Mouse (Mus musculus) midbrain, embryonic 16.5 days (tissue): ENCODE results near the gene Ctxn2. TPM values are rescaled to one million over a fixed set of nuclear protein-coding genes. Genes with fewer than 3 reads are reported as not detected.

Experiments
- ATAC-seq: fragments of 200-750 bp; cut with Nextera tagmentation; 2 replicates; pipeline ENCODE4 v1.8.0; 2017; ENCODE audit warnings: moderate TSS enrichment
- H3K27ac ChIP-seq: fragments of 300-500 bp; sonication (generic); 2 replicates; pipeline ENCODE4 v1.5.1; 2014; ENCODE audit warnings: mild to moderate bottlenecking, low read length, mixed read lengths
- H3K27me3 ChIP-seq: fragments of 300-500 bp; sonication (generic); 2 replicates; pipeline ENCODE4 v1.6.1; 2014; ENCODE audit warnings: low read depth, low read length, mixed read lengths; ENCODE audit not compliant: control insufficient read depth, insufficient read depth
- H3K36me3 ChIP-seq: fragments of 300-500 bp; sonication (generic); 2 replicates; pipeline ENCODE4 v1.6.1; 2014; ENCODE audit warnings: mild to moderate bottlenecking, low read length, moderate library complexity, mixed read lengths; ENCODE audit not compliant: control insufficient read depth, insufficient read depth
- H3K4me1 ChIP-seq: fragments of 300-500 bp; sonication (generic); 2 replicates; pipeline ENCODE4 v1.6.1; 2014; ENCODE audit warnings: mild to moderate bottlenecking, low read length, mixed read lengths; ENCODE audit not compliant: control insufficient read depth, insufficient read depth
- H3K4me2 ChIP-seq: fragments of 300-500 bp; sonication (generic); 2 replicates; pipeline ENCODE4 v1.6.1; 2014; ENCODE audit warnings: mild to moderate bottlenecking, low read length, mixed read lengths
- H3K4me3 ChIP-seq: fragments of 300-500 bp; sonication (generic); 2 replicates; pipeline ENCODE4 v1.5.1; 2014; ENCODE audit warnings: low read depth, mild to moderate bottlenecking, low read length, moderate library complexity, mixed read lengths
- H3K9ac ChIP-seq: fragments of 300-500 bp; sonication (generic); 2 replicates; pipeline ENCODE4 v1.6.1; 2014; ENCODE audit warnings: low read depth, low read length, mixed read lengths
- H3K9me3 ChIP-seq: fragments of 300-500 bp; sonication (generic); replicated peaks from 2 replicates; pipeline ENCODE4 v1.6.1; 2014; ENCODE audit warnings: mild to moderate bottlenecking, low read length, mixed read lengths; ENCODE audit not compliant: control insufficient read depth, poor library complexity, severe bottlenecking
- WGBS: fragments of 180-500 bp; shearing (Covaris S2); extraction: QIAGEN DNeasy Blood & Tissue Kit; methylation state at CpG from one replicate; pipeline ENCODE4 v1.1.7; 2014; 5-methylcytosine and 5-hydroxymethylcytosine counted together
- polyA plus RNA-seq: library from polyadenylated mRNA; unstranded; fragments of >200 nt; fragmentation: Nextera tagmentation; extraction: Ambion mirVana; gene quantifications from 2 replicates; pipeline ENCODE4 v1.2.1, GENCODE M21; 2015

Gene Ctxn2
- polyA plus RNA-seq, 1 experiment from 2014 or later = 28.8 TPM

DNA sequence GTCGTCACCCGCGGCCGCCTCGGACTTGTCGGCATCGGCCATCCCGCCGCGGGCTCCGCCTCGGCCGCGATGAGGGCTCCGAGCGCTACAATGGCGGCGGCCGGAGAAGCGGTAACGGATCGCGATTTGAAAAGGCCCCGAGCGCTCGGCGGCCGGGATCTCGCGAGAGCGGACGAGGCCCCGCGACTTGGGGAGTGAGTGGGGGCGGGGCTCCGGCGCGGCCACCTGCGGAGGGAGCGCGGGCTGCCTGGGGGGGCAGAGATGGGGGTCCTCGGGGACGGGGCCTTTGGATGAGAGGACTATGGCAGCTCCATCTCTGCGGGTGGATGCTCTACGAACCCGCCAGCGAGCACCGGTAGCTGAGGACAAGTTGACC lies 13.0 kb upstream of the Ctxn2 start, which contains the start of gene Myef2:
Gene Myef2 (minus strand): TSS at position 185 of the 376 bp plus-strand sequence.
- H3K4me3 ChIP-seq = peak within 1 kb of the TSS; percentile 80
- H3K4me1 ChIP-seq = peaks cover 26% of the 10 kb centered on the region
- H3K9me3 ChIP-seq = no peaks in the 10 kb centered on the region
- no peaks in the 10 kb centered on the region for H3K36me3 ChIP-seq
- H3K27ac ChIP-seq = peak within 1 kb of the TSS; percentile 97
- no peaks in the 10 kb centered on the region for H3K27me3 ChIP-seq
- peak within 1 kb of the TSS; percentile 96 for H3K9ac ChIP-seq
- WGBS = under 1% methylated on average over 35 of the region's 48 CpGs
- peak; percentile 90 for ATAC-seq
- H3K4me2 ChIP-seq = peak within 1 kb of the TSS; percentile 88

- 35% methylated on average over 4 of the region's 4 CpGs for WGBS
- no peak overlapping the region for H3K4me3 ChIP-seq
- H3K27me3 ChIP-seq = no peaks in the 10 kb centered on the region
- no peaks in the 10 kb centered on the region for H3K36me3 ChIP-seq
- peaks cover 10% of the 10 kb centered on the region for H3K4me1 ChIP-seq
- H3K27ac ChIP-seq = no peak overlapping the region
- H3K9me3 ChIP-seq = no peaks in the 10 kb centered on the region
- H3K4me2 ChIP-seq = no peak overlapping the region
- H3K9ac ChIP-seq = no peak overlapping the region
- no peak for ATAC-seq
These were observed 10.7 kb upstream of the Ctxn2 start for GRCm38 (mm10) chr2:125125824-125126223.

DNA sequence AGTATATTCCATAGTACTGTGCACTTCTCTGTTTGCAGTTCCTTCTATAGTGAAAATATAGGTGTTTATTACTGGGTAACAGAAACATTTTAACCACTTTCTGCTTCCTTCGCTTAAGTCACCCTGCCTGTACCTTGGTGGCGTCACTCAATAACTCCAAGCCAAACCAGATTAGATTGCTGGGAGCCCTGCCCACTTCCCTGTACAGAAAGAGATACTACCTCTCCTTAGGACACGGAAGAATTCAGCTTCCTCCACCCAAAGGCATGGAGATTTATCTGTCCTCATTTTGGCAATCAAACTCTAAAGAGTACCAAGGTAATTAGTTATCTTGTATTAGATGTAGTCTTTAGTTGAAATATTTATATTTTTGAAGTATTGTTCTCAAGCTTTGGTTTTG lies 9.7 kb upstream of the Ctxn2 start:
- H3K27me3 ChIP-seq = no peaks in the 10 kb centered on the region
- H3K9ac ChIP-seq = no peak overlapping the region
- no peaks in the 10 kb centered on the region for H3K9me3 ChIP-seq
- H3K4me3 ChIP-seq = no peak overlapping the region
- no peak overlapping the region for H3K4me2 ChIP-seq
- no peaks in the 10 kb centered on the region for H3K36me3 ChIP-seq
- H3K4me1 ChIP-seq = peaks cover 2% of the 10 kb centered on the region
- H3K27ac ChIP-seq = no peak overlapping the region
- no peak for ATAC-seq
- WGBS = 90% methylated on average over 3 of the region's 3 CpGs

- Histone ChIP-seq H3K4me3 (no peak overlapping the region), H3K4me2 (no peak overlapping the region), H3K9ac (no peak overlapping the region), H3K36me3 (no peaks in the 10 kb centered on the region), H3K4me1 (peaks cover 3% of the 10 kb centered on the region; the same call in 1 of the 2 replicates), H3K27me3 (no peaks in the 10 kb centered on the region), H3K9me3 (no peaks in the 10 kb centered on the region), H3K27ac (no peak overlapping the region)
- no peak for ATAC-seq
- 25% methylated on average over 4 of the region's 4 CpGs for WGBS
These were observed 2.4 kb upstream of the Ctxn2 start for GRCm38 (mm10) chr2:125134113-125134512.

DNA sequence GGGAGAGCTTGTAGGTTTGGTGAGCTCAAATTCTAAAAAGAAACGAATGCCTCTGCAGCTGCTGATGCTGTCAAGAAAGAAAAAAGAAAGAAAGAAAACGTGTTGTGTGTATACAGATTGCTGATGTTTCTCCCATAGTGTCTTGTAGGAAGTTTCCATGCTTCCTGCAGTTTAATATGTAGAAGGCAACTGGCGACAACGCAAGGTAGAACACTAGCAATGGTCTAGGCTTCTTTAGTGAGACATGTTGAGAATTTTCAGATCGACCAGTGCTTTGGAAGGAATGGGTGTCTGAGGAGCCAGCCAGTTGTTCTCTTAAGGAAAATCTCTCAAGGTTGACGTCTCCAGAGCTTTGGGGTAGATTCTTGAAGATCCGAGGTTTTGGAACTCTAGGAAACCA lies 354 bp downstream of the Ctxn2 start:
- H3K36me3 ChIP-seq = no peaks in the 10 kb centered on the region
- H3K4me2 ChIP-seq = peak overlapping the region; percentile 71
- H3K27ac ChIP-seq = peak overlapping the region; percentile 91
- H3K4me3 ChIP-seq = peak overlapping the region; percentile 59
- H3K27me3 ChIP-seq = no peaks in the 10 kb centered on the region
- WGBS = 27% methylated on average over 7 of the region's 7 CpGs
- H3K4me1 ChIP-seq = peaks cover 5% of the 10 kb centered on the region
- peak overlapping the region; percentile 76 for H3K9ac ChIP-seq
- no peaks in the 10 kb centered on the region for H3K9me3 ChIP-seq
- peak; percentile 57 for ATAC-seq

DNA sequence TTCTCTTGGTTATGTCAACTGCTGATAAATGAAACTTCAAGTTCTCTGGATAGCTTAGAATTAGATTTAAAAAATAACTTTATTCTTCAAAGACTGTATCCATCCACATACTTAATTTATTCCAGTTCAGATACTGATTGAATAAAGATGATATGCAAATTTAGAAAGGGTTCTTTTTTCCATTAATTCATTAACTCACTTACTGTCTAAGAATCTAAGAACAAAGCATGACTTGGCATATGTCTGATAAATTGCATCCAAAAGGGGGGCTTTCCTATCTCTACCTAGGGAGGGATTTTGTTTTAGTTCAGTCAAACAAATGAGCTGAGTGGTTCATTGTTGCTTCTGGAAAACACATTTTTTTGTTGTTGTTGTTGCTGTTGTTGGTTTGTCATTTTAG lies 5.8 kb downstream of the Ctxn2 start:
- Histone ChIP-seq H3K36me3 (no peaks in the 10 kb centered on the region), H3K4me1 (peaks cover 4% of the 10 kb centered on the region; the same call in 1 of the 2 replicates), H3K4me2 (no peak overlapping the region), H3K9ac (no peak overlapping the region), H3K9me3 (no peaks in the 10 kb centered on the region), H3K27me3 (no peaks in the 10 kb centered on the region), H3K27ac (no peak overlapping the region), H3K4me3 (no peak overlapping the region)
- 0 out of 2 replicates have a peak, but pooled peaks have one; percentile 32 for ATAC-seq

GRCm38 (mm10) chr2:125152388-125152787 lies 15.9 kb downstream of the Ctxn2 start, which contains the start of gene Slc12a1:
TSS of gene Slc12a1 (plus strand) at chr2:125152505.
- Histone ChIP-seq H3K4me3 (no peak within 1 kb of the TSS), H3K9ac (no peak within 1 kb of the TSS), H3K36me3 (no peaks in the 10 kb centered on the region), H3K27ac (no peak within 1 kb of the TSS), H3K9me3 (no peaks in the 10 kb centered on the region), H3K4me2 (no peak within 1 kb of the TSS), H3K4me1 (no peaks in the 10 kb centered on the region), H3K27me3 (no peaks in the 10 kb centered on the region)
- 92% methylated on average over 6 of the region's 6 CpGs for WGBS
- no peak for ATAC-seq

DNA sequence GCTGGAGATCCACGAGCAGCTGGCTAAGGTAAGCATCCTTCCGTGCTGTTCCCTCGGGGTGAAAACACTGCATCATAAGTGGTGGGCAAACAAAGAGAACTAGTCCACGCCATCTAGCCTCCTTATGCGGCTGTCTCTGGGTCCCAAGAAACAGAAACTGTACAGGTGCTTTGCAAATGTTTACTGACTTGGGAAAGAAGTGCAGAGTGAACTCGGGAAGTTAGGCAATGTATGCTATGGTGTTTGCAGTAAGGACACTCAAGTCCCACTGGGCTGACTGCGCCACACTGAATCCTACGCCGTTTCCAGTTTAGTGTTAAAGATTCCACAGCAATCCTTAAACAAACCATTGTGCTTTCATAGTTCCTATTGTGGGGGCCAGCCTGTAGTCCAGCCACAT lies 17.8 kb downstream of the Ctxn2 start:
- Histone ChIP-seq H3K27ac (no peak overlapping the region), H3K36me3 (no peaks in the 10 kb centered on the region), H3K4me2 (no peak overlapping the region), H3K4me3 (no peak overlapping the region), H3K4me1 (no peaks in the 10 kb centered on the region), H3K9ac (no peak overlapping the region), H3K27me3 (no peaks in the 10 kb centered on the region), H3K9me3 (no peaks in the 10 kb centered on the region)
- no peak for ATAC-seq
- WGBS = 85% methylated on average over 9 of the region's 9 CpGs

DNA sequence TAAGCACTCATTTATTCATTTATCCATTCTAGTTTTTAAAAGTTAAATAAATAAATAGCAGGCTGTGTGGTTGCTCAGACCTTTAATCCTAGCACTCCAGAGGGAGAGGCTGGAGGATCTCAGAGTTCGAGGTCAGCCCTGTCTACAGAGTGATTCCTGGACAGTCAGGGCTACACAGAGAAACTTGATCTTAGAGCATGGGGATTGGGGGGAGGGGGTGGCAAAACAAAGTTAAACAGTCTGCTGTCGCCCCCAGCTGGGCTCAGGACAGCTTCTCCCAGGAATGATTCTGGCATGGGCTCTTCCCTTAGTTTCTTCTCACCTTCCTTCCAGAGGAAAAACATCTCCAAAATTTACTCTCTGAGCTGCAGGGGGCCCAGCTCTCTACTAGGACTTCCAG lies 19.0 kb downstream of the Ctxn2 start:
- no peak for ATAC-seq
- Histone ChIP-seq H3K27me3 (no peaks in the 10 kb centered on the region), H3K4me3 (no peak overlapping the region), H3K4me1 (no peaks in the 10 kb centered on the region), H3K27ac (no peak overlapping the region), H3K9ac (no peak overlapping the region), H3K9me3 (no peaks in the 10 kb centered on the region), H3K36me3 (no peaks in the 10 kb centered on the region), H3K4me2 (no peak overlapping the region)
- WGBS = 19% methylated on average over 2 of the region's 2 CpGs
